In genomic region chr4:98375401-98375800, GRCm38 (mm10) we compare ENCODE assay signal across 12 mouse cellular contexts. TPM values are rescaled to one million over a fixed set of nuclear protein-coding genes. Genes with fewer than 3 reads are reported as not detected.
A peak's percentile ranks its signal among the peaks of the same experiment; 100 is the strongest.
DNase-seq lines count a peak whose midpoint lies in the region; ATAC-seq and TF ChIP-seq lines count a peak whose summit lies in the region.
"Had no signal": no experiment of that assay in that cellular context is flagged by ENCODE, and none has a peak within 500 bp of the region (broad histone marks: within the 10 kb centered on the region; RNA-seq: fewer than 3 reads in every experiment).

No protein-coding gene starts in this region.

- no peaks in the 10 kb centered on the region for H3K27me3 ChIP-seq in hindbrain, postnatal 0 days (ENCODE audit: insufficient read depth, low read length)
- no peaks in the 10 kb centered on the region for H3K27me3 ChIP-seq in hindbrain, embryonic 12.5 days
- H3K27me3 ChIP-seq: limb, embryonic 15.5 days; neural tube, embryonic 12.5 days had no signal

- no peak overlapping the region for H3K4me3 ChIP-seq in hindbrain, postnatal 0 days (ENCODE audit: low read length)
- H3K4me3 ChIP-seq in hindbrain, embryonic 12.5 days = no peak overlapping the region
- H3K4me3 ChIP-seq: limb, embryonic 15.5 days; neural tube, embryonic 12.5 days had no signal

- intact Hi-C loops in left cerebral cortex, postnatal 4 days (cut with DNase I) = no loop called here

- H3K36me3 ChIP-seq in hindbrain, postnatal 0 days (ENCODE audit: insufficient read depth, low read length) = no peaks in the 10 kb centered on the region
- 0 out of 2 replicates have a peak, but pooled peaks cover 16% of the 10 kb centered on the region for H3K36me3 ChIP-seq in hindbrain, embryonic 12.5 days

- DNase-seq in hindbrain, postnatal 0 days (ENCODE audit: low spot score) = no peak
- peak; percentile 35 for DNase-seq in CD4-positive, CD25-positive, alpha-beta regulatory T cell, adult 2 months (ENCODE audit: low read depth, low spot score)
- peak; percentile 10 for DNase-seq in lung, postnatal 14 days
- no peak for DNase-seq in retina, embryonic 14.5 days (ENCODE audit: low spot score)
- no peak for DNase-seq in left cerebral cortex, postnatal 4 days
- DNase-seq in cerebellum, adult 9-11 months = no peak
- DNase-seq: gastrocnemius, postnatal 25 days; kidney, adult 8-10 months had no signal

- H3K27ac ChIP-seq in hindbrain, postnatal 0 days = no peak overlapping the region
- no peak overlapping the region for H3K27ac ChIP-seq in hindbrain, embryonic 12.5 days
- H3K27ac ChIP-seq: limb, embryonic 15.5 days; neural tube, embryonic 12.5 days had no signal

- H3K9ac ChIP-seq in hindbrain, postnatal 0 days (replicated peaks; ENCODE audit: low read length) = no peak overlapping the region
- H3K9ac ChIP-seq in hindbrain, embryonic 12.5 days = no peak overlapping the region
- H3K9ac ChIP-seq: limb, embryonic 15.5 days; neural tube, embryonic 12.5 days had no signal

- ATAC-seq in hindbrain, postnatal 0 days = no peak
- ATAC-seq in hindbrain, embryonic 12.5 days (ENCODE audit: low FRiP score) = no peak
- ATAC-seq in common myeloid progenitor, adult 5-6 weeks (replicated peaks; ENCODE audit: low read depth, poor library complexity, severe bottlenecking) = peak; percentile 52

- peak; percentile 24 for TF ChIP-seq CTCF in hindbrain, postnatal 0 days (IDR thresholded peaks at IDR 0.05; ENCODE audit: low read depth)

- no peak overlapping the region for H3K4me2 ChIP-seq in hindbrain, postnatal 0 days (ENCODE audit: low read depth, low read length)
- H3K4me2 ChIP-seq in hindbrain, embryonic 12.5 days (replicated peaks) = no peak overlapping the region
- H3K4me2 ChIP-seq: limb, embryonic 15.5 days; neural tube, embryonic 12.5 days had no signal

- 61% methylated on average over 4 of the region's 4 CpGs for WGBS in hindbrain, postnatal 0 days
- WGBS in hindbrain, embryonic 12.5 days = 60% methylated on average over 4 of the region's 4 CpGs

- H3K4me1 ChIP-seq in hindbrain, postnatal 0 days (ENCODE audit: insufficient read depth, low read length) = no peaks in the 10 kb centered on the region
- H3K4me1 ChIP-seq in hindbrain, embryonic 12.5 days = no peaks in the 10 kb centered on the region
- H3K4me1 ChIP-seq: limb, embryonic 15.5 days; neural tube, embryonic 12.5 days had no signal

- H3K9me3 ChIP-seq in hindbrain, postnatal 0 days (ENCODE audit: low read length) = no peaks in the 10 kb centered on the region
- H3K9me3 ChIP-seq in hindbrain, embryonic 12.5 days (replicated peaks) = no peaks in the 10 kb centered on the region
- H3K9me3 ChIP-seq: limb, embryonic 15.5 days; neural tube, embryonic 12.5 days had no signal

RNA-seq across cellular contexts. Expression of gene Tm2d1, which starts 7.7 kb away (rescaled TPM):
- total RNA-seq in hindbrain, postnatal 0 days (2014; rRNA removed) = 34.9 and 47.9 TPM in 2 replicates
- polyA plus RNA-seq in hindbrain, postnatal 0 days (2015; fragmentation: Nextera tagmentation; extraction: Ambion mirVana) = 162 and 176 TPM in 2 replicates
- 105 TPM in 2 replicates for polyA plus RNA-seq in hindbrain, embryonic 12.5 days (2016; fragmentation: Nextera tagmentation; extraction: Ambion mirVana)
- 16.3 and 26.7 TPM in 2 replicates for total RNA-seq in common myeloid progenitor, adult 5-6 weeks (2017)
- total RNA-seq in left cerebral cortex, postnatal 4 days (2021) = 10 to 100 TPM; 35.8 to 36.3 TPM

RNA-seq across cellular contexts. Expression of gene Patj, which starts 20.2 kb away (rescaled TPM):
- 15.3 and 24.6 TPM in 2 replicates for total RNA-seq in hindbrain, postnatal 0 days (2014; rRNA removed)
- 10.3 and 11.6 TPM in 2 replicates for polyA plus RNA-seq in hindbrain, postnatal 0 days (2015; fragmentation: Nextera tagmentation; extraction: Ambion mirVana)
- 14.9 and 16.1 TPM in 2 replicates for polyA plus RNA-seq in hindbrain, embryonic 12.5 days (2016; fragmentation: Nextera tagmentation; extraction: Ambion mirVana)
- 7.8 and 12.5 TPM in 2 replicates for total RNA-seq in common myeloid progenitor, adult 5-6 weeks (2017)
- 1 to 10 TPM; 8.0 to 9.3 TPM for total RNA-seq in left cerebral cortex, postnatal 4 days (2021)

Comparison
In these comparisons a context has a peak if more than half of its experiments do, and no peak if none do; other contexts are left out.
1. DNase-seq: peak in CD4-positive, CD25-positive, alpha-beta regulatory T cell, adult 2 months (single experiment) and lung, postnatal 14 days (single experiment); none in hindbrain, postnatal 0 days (single experiment), retina, embryonic 14.5 days (single experiment), left cerebral cortex, postnatal 4 days (single experiment) and cerebellum, adult 9-11 months (single experiment).